Mouse (Mus musculus) retina, postnatal 7 days (tissue): Measurements from ENCODE around the gene Frem2.

Experiments
- DNase-seq: peaks from one replicate; pipeline ENCODE4 v3.0.0-alpha.2; 2012; ENCODE audit warnings: low read depth, low spot score

Gene Frem2

DNA sequence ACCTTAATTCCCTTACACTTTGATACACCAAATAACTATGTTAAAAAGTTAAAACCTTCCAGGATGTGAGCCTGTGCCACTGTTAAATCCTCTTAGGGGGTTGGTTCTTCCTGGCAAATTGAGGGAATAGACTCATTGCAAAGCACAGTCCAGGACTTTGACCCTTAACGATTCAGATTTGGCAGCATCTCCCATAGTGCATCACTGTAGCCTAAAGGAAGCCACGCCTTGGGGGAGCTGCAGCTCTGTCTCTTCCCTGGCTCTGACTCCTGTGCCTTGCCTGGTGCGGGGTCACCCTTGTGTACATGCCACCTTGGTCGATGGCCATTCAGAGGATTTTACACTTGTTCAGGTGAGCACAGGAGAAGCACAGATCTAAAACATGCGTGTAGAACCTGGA lies 187.5 kb downstream of the Frem2 start:
- DNase-seq = no peak

DNA sequence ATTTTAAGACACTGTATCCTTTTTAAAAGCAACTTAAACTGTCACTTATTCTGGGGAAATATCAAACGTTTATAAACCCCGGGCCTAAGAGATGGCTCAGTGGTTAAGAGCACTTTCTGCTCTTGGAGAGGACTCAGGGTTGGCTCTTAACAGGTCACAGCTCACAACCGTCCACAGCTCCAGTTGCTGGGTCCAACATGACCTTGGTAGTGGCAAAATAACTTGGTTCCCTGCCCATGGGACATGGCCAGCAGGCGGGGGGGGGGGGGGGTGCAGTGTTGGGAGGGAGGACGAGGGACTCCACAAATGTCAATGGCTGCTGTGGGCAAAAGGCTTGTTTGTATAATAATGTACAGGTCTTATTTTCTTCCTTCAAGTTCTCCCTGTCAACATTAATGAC lies 189.8 kb downstream of the Frem2 start:
- DNase-seq = no peak

DNA sequence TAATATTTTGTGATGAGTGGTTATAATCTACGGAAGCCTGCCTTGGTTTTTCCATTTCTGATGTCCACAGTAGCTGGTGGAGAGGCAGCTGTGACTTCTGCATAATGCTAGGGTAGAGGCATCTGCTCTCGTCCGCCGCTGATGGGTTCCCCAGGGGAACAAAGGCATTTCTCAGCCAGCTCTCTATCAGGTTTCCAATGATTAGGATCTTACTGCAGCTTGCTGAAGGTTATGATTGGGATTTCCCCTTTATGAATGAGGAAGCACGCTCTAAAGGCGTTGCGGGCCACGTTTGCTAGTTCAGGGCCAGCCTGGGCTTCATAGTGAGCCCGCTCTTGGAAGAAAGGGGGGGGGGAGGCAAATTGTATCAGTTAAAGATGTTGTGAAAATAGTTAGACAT lies 190.7 kb downstream of the Frem2 start:
- DNase-seq = no peak

DNA sequence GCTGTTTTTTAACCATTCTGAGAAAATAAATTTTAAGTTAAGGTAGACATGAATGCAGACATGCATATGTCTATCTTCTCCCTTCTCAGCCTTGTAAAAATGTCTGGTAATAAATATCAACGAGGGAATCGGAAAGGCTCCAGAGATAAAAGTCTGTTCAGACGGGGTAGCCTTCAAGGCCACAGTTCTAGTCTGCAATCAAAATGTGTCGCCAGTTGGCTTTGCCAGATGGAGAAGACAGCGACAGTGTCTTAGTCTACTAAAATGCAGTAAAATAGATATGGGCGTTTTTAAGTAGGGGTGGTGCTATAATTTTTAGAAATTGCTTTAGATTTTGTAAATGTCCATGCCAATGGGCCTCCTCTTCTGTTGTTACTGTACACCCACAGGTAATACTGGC lies 191.8 kb downstream of the Frem2 start:
- DNase-seq = no peak

DNA sequence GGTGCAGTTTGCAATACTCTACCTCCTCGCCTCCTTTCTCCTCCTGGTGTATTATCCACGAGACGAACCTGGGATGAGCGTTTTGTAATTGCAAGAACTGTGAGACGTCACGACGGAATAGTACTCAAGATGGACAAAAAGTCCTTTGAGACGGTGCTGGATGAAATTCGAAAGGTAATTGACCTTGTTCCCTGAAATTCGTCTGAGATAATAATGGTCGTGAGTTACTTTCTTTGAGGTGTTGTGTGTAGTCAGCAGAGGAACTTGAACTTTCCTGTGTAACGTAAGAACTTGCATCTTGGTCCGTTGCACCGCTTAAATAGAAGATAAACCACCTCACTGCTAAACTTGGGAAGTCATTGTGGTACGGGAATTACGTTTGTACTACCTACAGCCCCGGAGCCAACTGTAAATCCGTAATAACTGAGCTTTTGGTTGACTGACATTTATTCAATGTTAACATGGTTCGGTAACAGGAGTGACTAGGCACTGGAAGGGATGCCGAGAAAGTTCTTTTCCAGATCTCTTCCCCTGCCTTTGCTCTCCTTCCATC lies 192.9 kb downstream of the Frem2 start:
- DNase-seq = no peak
